Mouse (Mus musculus) MEL (cell line): Measurements from ENCODE around the gene Prss34.

Source experiments
- CHD1 ChIP-seq: IDR thresholded peaks from 2 replicates; pipeline ENCODE4 v1.6.1; 2012; ENCODE audit warnings: low read depth, mild to moderate bottlenecking, inconsistent platforms, low read length, improper control_type of control experiment
- CTCF ChIP-seq, 3 experiments: IDR thresholded peaks in 2 of 3; conservative IDR thresholded peaks in 1 of 3; 2 replicates each; pipeline ENCODE4 v1.5.1; 2011 to 2012; ENCODE audit warnings: low read length in 3 of 3, low read depth in 2 of 3, mild to moderate bottlenecking in 2 of 3, improper control_type of control experiment in 1 of 3, inconsistent platforms in 1 of 3, mixed read lengths in 1 of 3, moderate library complexity in 1 of 3; ENCODE audit not compliant: control insufficient read depth in 1 of 3, insufficient read depth in 1 of 3, poor library complexity in 1 of 3, severe bottlenecking in 1 of 3
- ELF1 ChIP-seq: IDR thresholded peaks from 2 replicates; pipeline ENCODE4 v1.6.1; 2014; ENCODE audit warnings: low read depth, mild to moderate bottlenecking, inconsistent platforms, low read length, improper control_type of control experiment, moderate library complexity
- GABPA ChIP-seq: IDR thresholded peaks from 2 replicates; pipeline ENCODE4 v1.6.1; 2012; ENCODE audit warnings: low read depth, mild to moderate bottlenecking, inconsistent platforms, low read length, improper control_type of control experiment, moderate library complexity
- HCFC1 ChIP-seq: IDR thresholded peaks from 2 replicates; pipeline ENCODE4 v1.6.1; 2012; ENCODE audit warnings: low read depth, mild to moderate bottlenecking, inconsistent platforms, low read length, improper control_type of control experiment, moderate library complexity
- NELFE ChIP-seq: IDR thresholded peaks from 2 replicates; pipeline ENCODE4 v1.6.1; 2011; ENCODE audit warnings: low read depth, low read length, improper control_type of control experiment
- POLR2A ChIP-seq, 2 experiments: IDR thresholded peaks; 2 replicates each; pipeline ENCODE4 v1.6.1; 2011 to 2012; ENCODE audit warnings: low read length in 2 of 2, mild to moderate bottlenecking in 2 of 2, control low read depth in 1 of 2, improper control_type of control experiment in 1 of 2, low read depth in 1 of 2, moderate library complexity in 1 of 2; ENCODE audit not compliant: control insufficient read depth in 1 of 2, insufficient read depth in 1 of 2, poor library complexity in 1 of 2
- TAL1 ChIP-seq: IDR thresholded peaks from 2 replicates; pipeline ENCODE4 v1.6.1; 2012; ENCODE audit warnings: mild to moderate bottlenecking, inconsistent platforms, low read length, moderate library complexity, mixed read lengths
- USF1 ChIP-seq: IDR thresholded peaks from 2 replicates; pipeline ENCODE4 v1.6.1; 2014; ENCODE audit warnings: low read depth, mild to moderate bottlenecking, inconsistent platforms, low read length, improper control_type of control experiment, moderate library complexity
- ZMIZ1 ChIP-seq: IDR thresholded peaks from 2 replicates; pipeline ENCODE4 v1.6.1; 2012; ENCODE audit warnings: low read depth, mild to moderate bottlenecking, inconsistent platforms, low read length, improper control_type of control experiment, moderate library complexity
- ZNF384 ChIP-seq: IDR thresholded peaks from 2 replicates; pipeline ENCODE4 v1.6.1; 2012; ENCODE audit warnings: low read depth, mild to moderate bottlenecking, inconsistent platforms, low read length, improper control_type of control experiment

DNA sequence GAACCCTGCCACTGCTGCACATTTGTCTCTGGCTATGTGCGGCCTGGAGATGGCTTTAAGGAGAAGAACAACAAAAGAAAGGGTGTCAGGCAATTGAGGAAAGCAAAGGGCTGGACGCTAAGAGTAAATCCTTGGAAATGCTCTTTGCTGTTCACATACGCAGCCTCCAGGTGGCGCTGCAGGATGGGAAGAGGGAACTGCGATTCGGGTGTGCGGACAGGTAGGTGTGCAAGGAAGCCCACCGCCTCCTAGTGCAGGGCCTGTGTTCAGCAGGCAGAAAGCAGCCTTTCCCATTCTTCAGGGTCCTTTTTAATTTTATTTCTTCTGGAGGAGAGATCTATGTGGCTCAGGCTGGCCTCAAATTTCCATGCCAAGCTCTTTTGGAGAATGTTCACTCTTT, 35.7 kb downstream of the Prss34 start:
- TF ChIP-seq POLR2A (IDR thresholded peaks at IDR 0.05; ENCODE audit: control insufficient read depth in 1 of 2, insufficient read depth in 1 of 2, low read depth in 1 of 2, low read length in 2 of 2, poor library complexity in 1 of 2) (no peak), CHD1 (no peak), CTCF (IDR thresholded peaks at IDR 0.05 in 2 of 3, conservative IDR thresholded peaks at IDR 0.05 in 1 of 3; ENCODE audit: control insufficient read depth in 1 of 3, insufficient read depth in 1 of 3, low read depth in 2 of 3, low read length in 3 of 3, poor library complexity in 1 of 3, severe bottlenecking in 1 of 3) (peak; percentile 91 to 97 (median 95)), ZNF384 (no peak), GABPA (no peak), TAL1 (no peak), ELF1 (no peak), USF1 (no peak), NELFE (no peak), HCFC1 (no peak), ZMIZ1 (no peak)
